Mouse (Mus musculus) liver, postnatal 0 days (tissue): ENCODE results near the gene Gal3st3.

Experiments
- CTCF ChIP-seq: sonication (generic); IDR thresholded peaks from 2 replicates; pipeline ENCODE4 v1.5.1; 2016; ENCODE audit warnings: antibody characterized with exemption, low read depth
- EP300 ChIP-seq: IDR thresholded peaks from 2 replicates; pipeline ENCODE4 v1.6.1; 2016; ENCODE audit warnings: antibody characterized with exemption, low read depth, mild to moderate bottlenecking

DNA sequence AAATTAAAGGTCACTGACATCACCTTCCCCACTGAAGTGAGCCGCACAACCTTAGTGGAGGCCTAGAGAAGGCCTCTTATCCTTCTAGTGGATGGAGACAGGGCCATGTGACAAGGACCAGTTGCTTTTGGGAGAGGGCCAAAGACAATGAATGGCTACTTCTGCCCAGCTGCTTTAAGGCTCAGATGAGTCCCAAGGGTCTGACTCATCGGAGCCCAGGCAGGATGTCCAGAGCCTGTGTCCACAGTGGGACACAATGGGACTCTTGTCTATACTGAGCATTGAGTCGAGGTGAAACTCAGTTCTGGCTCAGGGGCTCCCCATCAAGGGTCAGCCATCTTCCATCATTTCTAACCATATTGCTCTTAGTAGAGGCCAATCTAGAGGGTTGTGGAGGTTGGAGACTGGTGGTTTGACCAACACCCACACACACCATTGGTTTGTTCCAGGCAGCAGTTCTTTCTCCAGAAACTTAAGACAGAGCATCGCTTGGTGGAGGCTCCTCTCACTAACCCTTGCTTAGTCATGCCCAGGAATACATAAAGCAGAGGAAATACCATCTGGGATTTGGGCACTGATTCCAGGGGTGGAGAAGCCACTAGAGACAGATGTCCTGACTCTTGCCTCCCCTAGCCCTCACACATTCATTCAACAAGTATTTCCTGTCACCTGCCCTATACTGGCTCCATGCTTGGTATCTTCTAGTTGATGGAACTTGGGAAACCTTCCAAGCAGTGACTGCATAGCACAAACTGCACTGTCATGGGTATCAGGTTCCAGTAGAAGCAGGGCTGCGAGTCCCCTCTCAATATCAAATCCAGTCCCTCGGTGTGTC lies 47.4 kb downstream of the Gal3st3 start:
- no peak for TF ChIP-seq CTCF
- no peak for TF ChIP-seq EP300
